In genomic region chr9:119071786-119072185, GRCm38 (mm10) we compare ENCODE assay signal across 22 mouse cellular contexts. TPM values are rescaled to one million over a fixed set of nuclear protein-coding genes. Genes with fewer than 3 reads are reported as not detected.
DNase-seq lines count a peak whose midpoint lies in the region; TF ChIP-seq lines count a peak whose summit lies in the region.
"Had no signal": no experiment of that assay in that cellular context is flagged by ENCODE, and none has a peak within 500 bp of the region (broad histone marks: within the 10 kb centered on the region; RNA-seq: fewer than 3 reads in every experiment).

No protein-coding gene starts in this region.

- DNase-seq in cerebellum, postnatal 10 days: peak; percentile 34 to 45
- no peak for DNase-seq in cerebellum, postnatal 25 days
- DNase-seq in kidney, postnatal 10 days: peak; percentile 45
- DNase-seq in kidney, adult 2 months: no peak
- peak; percentile 77 for DNase-seq in testis, postnatal 10 days (ENCODE audit: low spot score)
- no peak for DNase-seq in testis, postnatal 14 days (ENCODE audit: low spot score)
- DNase-seq in ZHBTc4 (ENCODE audit: low read depth, low spot score): peak; percentile 78
- DNase-seq: adrenal gland, postnatal 10 days; B cell, adult 2 months; cerebellum, adult 11 months; cerebellum, adult 2 months; cerebellum, adult 9-11 months; gastrocnemius, postnatal 10 days; gastrocnemius, postnatal 36 days; heart, postnatal 14 days had no signal

- H3K4me1 ChIP-seq in kidney, adult 2 months (ENCODE audit: control insufficient read depth, insufficient read depth, low read length): no peaks in the 10 kb centered on the region
- H3K4me1 ChIP-seq: forebrain, embryonic 13.5 days; hindbrain, embryonic 15.5 days had no signal

- no peaks in the 10 kb centered on the region for H3K36me3 ChIP-seq in kidney, adult 2 months (ENCODE audit: control insufficient read depth, insufficient read depth, low read length)
- H3K36me3 ChIP-seq: G1E had no signal

- TF ChIP-seq CTCF in kidney, adult 2 months (conservative IDR thresholded peaks at IDR 0.05; ENCODE audit: insufficient read depth, insufficient read length, low read depth, low read length): no peak

- no peak for TF ChIP-seq POLR2A in kidney, adult 2 months (IDR thresholded peaks at IDR 0.05; ENCODE audit: low read depth, low read length)

- WGBS in kidney, adult 2 months: 82% methylated on average over 9 of the region's 9 CpGs

- no peaks in the 10 kb centered on the region for H3K27me3 ChIP-seq in kidney, adult 2 months (replicated peaks; ENCODE audit: control insufficient read depth, insufficient read depth, low read length)
- H3K27me3 ChIP-seq: forebrain, embryonic 13.5 days; hindbrain, embryonic 12.5 days; hindbrain, embryonic 15.5 days; Patski had no signal

- no peak overlapping the region for H3K4me3 ChIP-seq in kidney, adult 2 months (ENCODE audit: insufficient read depth, low read depth, low read length)
- H3K4me3 ChIP-seq: forebrain, embryonic 10.5 days; forebrain, embryonic 13.5 days; heart, embryonic 13.5 days; hindbrain, embryonic 12.5 days; hindbrain, embryonic 15.5 days had no signal

- H3K27ac ChIP-seq in kidney, adult 2 months (ENCODE audit: insufficient read depth, low read depth, low read length): no peak overlapping the region
- H3K27ac ChIP-seq: forebrain, embryonic 10.5 days; forebrain, embryonic 13.5 days; heart, embryonic 13.5 days; hindbrain, embryonic 12.5 days; hindbrain, embryonic 15.5 days had no signal

RNA-seq across cellular contexts. Expression of gene Vill, which starts 19.2 kb away (rescaled TPM):
- polyA plus RNA-seq in kidney, adult 2 months (2012; rRNA removed): 48.5 and 73.9 TPM in 2 replicates
- polyA plus RNA-seq: G1E had no signal

RNA-seq across cellular contexts. Expression of gene Plcd1, which starts 21.5 kb away (rescaled TPM):
- 11.3 and 11.8 TPM in 2 replicates for polyA plus RNA-seq in kidney, adult 2 months (2012; rRNA removed)
- polyA plus RNA-seq: G1E had no signal

RNA-seq across cellular contexts. Expression of gene Dlec1, which starts 30.5 kb away (rescaled TPM):
- polyA plus RNA-seq in kidney, adult 2 months (2012; rRNA removed): 30.3 and 38.7 TPM in 2 replicates
- polyA plus RNA-seq: G1E had no signal

Comparison
In these comparisons a context has a peak if more than half of its experiments do, and no peak if none do; other contexts are left out.
1. DNase-seq: peak in cerebellum, postnatal 10 days (2 of 2), kidney, postnatal 10 days (single experiment), testis, postnatal 10 days (single experiment) and ZHBTc4 (single experiment); none in cerebellum, postnatal 25 days (0 of 2), kidney, adult 2 months (single experiment) and testis, postnatal 14 days (single experiment).